Comparison of ENCODE assay signal across 8 mouse cellular contexts in genomic region chr14:14803921-14804517, GRCm38 (mm10). TPM values are rescaled to one million over a fixed set of nuclear protein-coding genes. Genes with fewer than 3 reads are reported as not detected.
DNase-seq lines count a peak whose midpoint lies in the region; ATAC-seq and TF ChIP-seq lines count a peak whose summit lies in the region.

No protein-coding gene starts in this region.

- H3K36me3 ChIP-seq in forebrain, embryonic 13.5 days (ENCODE audit: poor library complexity, severe bottlenecking), result peaks cover 9% of the 10 kb centered on the region
- H3K36me3 ChIP-seq in kidney, postnatal 0 days (ENCODE audit: insufficient read depth, low read length), result no peaks in the 10 kb centered on the region
- peaks cover 9% of the 10 kb centered on the region; the same call in 1 of the 2 replicates for H3K36me3 ChIP-seq in limb, embryonic 15.5 days

- WGBS in forebrain, embryonic 13.5 days, result 18% methylated on average over 10 of the region's 10 CpGs
- 4% methylated on average over 10 of the region's 10 CpGs for WGBS in kidney, postnatal 0 days
- WGBS in limb, embryonic 15.5 days, result 12% methylated on average over 10 of the region's 10 CpGs

- no peaks in the 10 kb centered on the region for H3K4me1 ChIP-seq in forebrain, embryonic 13.5 days
- no peaks in the 10 kb centered on the region for H3K4me1 ChIP-seq in kidney, postnatal 0 days (replicated peaks; ENCODE audit: insufficient read depth, low read length)
- no peaks in the 10 kb centered on the region for H3K4me1 ChIP-seq in limb, embryonic 15.5 days

- no peaks in the 10 kb centered on the region for H3K27me3 ChIP-seq in forebrain, embryonic 13.5 days
- no peaks in the 10 kb centered on the region for H3K27me3 ChIP-seq in kidney, postnatal 0 days (ENCODE audit: insufficient read depth, low read length)
- no peaks in the 10 kb centered on the region for H3K27me3 ChIP-seq in limb, embryonic 15.5 days

- ATAC-seq in forebrain, embryonic 13.5 days, result peak; percentile 77
- peak; percentile 92 for ATAC-seq in kidney, postnatal 0 days (replicated peaks; ENCODE audit: low FRiP score, low read depth)
- peak; percentile 24; the same call in 1 of the 2 replicates for ATAC-seq in limb, embryonic 15.5 days (ENCODE audit: insufficient number of reproducible peaks, low FRiP score, low TSS enrichment, low read depth)
- ATAC-seq in CD4-positive, CD25-positive, alpha-beta regulatory T cell, adult 4 months, result no peak

- peak; percentile 5 to 12 for DNase-seq in cerebellum, postnatal 14 days
- no peak for DNase-seq in cerebellum, adult 11-12 months
- peak; percentile 75 for DNase-seq in kidney, postnatal 0 days (ENCODE audit: low spot score)
- peak; percentile 6 for DNase-seq in right cerebral cortex, postnatal 4 days
- no peak for DNase-seq in gastrocnemius, postnatal 10 days

- H3K9me3 ChIP-seq in forebrain, embryonic 13.5 days (replicated peaks), result no peaks in the 10 kb centered on the region
- H3K9me3 ChIP-seq in kidney, postnatal 0 days (replicated peaks; ENCODE audit: low read length), result no peaks in the 10 kb centered on the region
- H3K9me3 ChIP-seq in limb, embryonic 15.5 days, result no peaks in the 10 kb centered on the region

- H3K9ac ChIP-seq in forebrain, embryonic 13.5 days, result no peak overlapping the region
- no peak overlapping the region for H3K9ac ChIP-seq in kidney, postnatal 0 days (ENCODE audit: low read depth, low read length)
- H3K9ac ChIP-seq in limb, embryonic 15.5 days, result no peak overlapping the region

- TF ChIP-seq CTCF in kidney, postnatal 0 days (IDR thresholded peaks at IDR 0.05; ENCODE audit: low read depth), result no peak

- no peak overlapping the region for H3K4me3 ChIP-seq in forebrain, embryonic 13.5 days
- no peak overlapping the region for H3K4me3 ChIP-seq in kidney, postnatal 0 days (replicated peaks; ENCODE audit: low read depth, low read length)
- no peak overlapping the region for H3K4me3 ChIP-seq in limb, embryonic 15.5 days

- H3K4me2 ChIP-seq in forebrain, embryonic 13.5 days, result no peak overlapping the region
- H3K4me2 ChIP-seq in kidney, postnatal 0 days (ENCODE audit: low read length), result no peak overlapping the region
- 0 out of 2 replicates have a peak overlapping the region, but pooled peaks have one; percentile 5 for H3K4me2 ChIP-seq in limb, embryonic 15.5 days

- H3K27ac ChIP-seq in forebrain, embryonic 13.5 days, result no peak overlapping the region
- H3K27ac ChIP-seq in kidney, postnatal 0 days, result no peak overlapping the region
- H3K27ac ChIP-seq in limb, embryonic 15.5 days, result no peak overlapping the region

RNA-seq across cellular contexts. Expression of gene Nek10, which starts 0.8 kb away (rescaled TPM):
- 0.08 TPM in 1 of 2 replicates, not detected in the other for polyA plus RNA-seq in forebrain, embryonic 13.5 days (2015; fragmentation: Nextera tagmentation; extraction: Ambion mirVana)
- polyA plus RNA-seq in kidney, postnatal 0 days (2015; fragmentation: Nextera tagmentation; extraction: Ambion mirVana), result 0.01 TPM in 1 of 2 replicates, not detected in the other
- 0.05 and 0.26 TPM in 2 replicates for polyA plus RNA-seq in limb, embryonic 15.5 days (2015; fragmentation: Nextera tagmentation; extraction: Ambion mirVana)
- under 1 TPM; 0.05 to 0.11 TPM for total RNA-seq in gastrocnemius, postnatal 10 days (2021)
- under 1 TPM in 1 of 2 experiments, not detected in 1; 0.05 TPM for polyA plus RNA-seq in CD4-positive, CD25-positive, alpha-beta regulatory T cell, adult 4 months (2017; shearing (Covaris generic))

Comparison
In these comparisons a context has a peak if more than half of its experiments do, and no peak if none do; other contexts are left out.
1. DNase-seq: peak in cerebellum, postnatal 14 days (2 of 2), kidney, postnatal 0 days (single experiment) and right cerebral cortex, postnatal 4 days (single experiment); none in cerebellum, adult 11-12 months (single experiment) and gastrocnemius, postnatal 10 days (single experiment).